Mouse (Mus musculus): Measurements from ENCODE around the gene Cbfa2t3.

DNA sequence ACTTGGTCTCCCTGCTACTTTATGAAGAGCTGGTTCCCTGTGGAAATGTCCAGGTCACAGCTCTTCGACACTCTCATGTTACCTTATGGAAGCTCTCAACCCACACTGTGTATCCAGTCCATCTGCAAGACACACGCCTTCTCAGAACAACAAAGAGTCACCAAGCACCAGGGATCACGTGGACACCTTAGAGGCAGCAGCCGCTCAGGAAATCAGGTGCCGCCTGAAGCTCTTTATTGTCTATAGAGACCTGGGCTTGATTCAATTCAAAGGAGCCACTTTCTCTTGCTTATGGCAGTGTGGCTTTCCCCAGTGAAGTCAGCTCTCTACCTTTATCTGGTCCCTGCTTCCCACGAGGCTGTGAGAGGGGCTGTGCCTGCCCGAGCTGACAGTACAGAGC, 18.7 kb downstream of the Cbfa2t3 start:
- TF ChIP-seq POLR2A (IDR thresholded peaks at IDR 0.05; ENCODE audit: control insufficient read depth in 1 of 2, insufficient read depth in 1 of 2, low read depth in 1 of 2, low read length in 2 of 2, poor library complexity in 1 of 2) (no peak), POLR2AphosphoS5 (IDR thresholded peaks at IDR 0.05; ENCODE audit: borderline replicate concordance, low read depth, low read length) (no peak), ZNF384 (IDR thresholded peaks at IDR 0.05; ENCODE audit: low read depth, low read length) (no peak)

All from MEL (cell line).